ENCODE assay signal across 7 mouse cellular contexts in the genomic region with DNA sequence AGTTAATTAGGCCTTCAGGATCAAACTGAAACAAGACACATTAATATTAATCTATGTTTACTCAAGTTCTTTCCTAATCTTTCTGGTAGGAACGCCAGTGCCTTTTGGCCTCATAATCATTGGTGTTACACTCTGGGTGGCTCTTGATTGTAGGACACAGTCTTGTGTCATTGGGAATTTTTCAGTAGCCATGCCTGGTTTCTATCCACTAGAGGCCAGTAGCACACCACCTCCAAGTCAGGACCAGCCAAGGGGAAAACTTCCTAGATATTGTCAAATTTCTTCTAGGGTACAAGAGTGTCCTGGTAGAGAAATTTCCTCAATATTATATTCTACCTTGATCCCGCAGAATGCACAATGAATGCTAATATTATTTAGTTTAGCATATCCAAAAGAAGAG.
DNase-seq lines count a peak whose midpoint lies in the region; ATAC-seq and TF ChIP-seq lines count a peak whose summit lies in the region.

No protein-coding gene starts in this region.

- 57% methylated on average over 2 of the region's 2 CpGs for WGBS in spleen, adult 2 months
- 50% methylated on average over 2 of the region's 2 CpGs for WGBS in hindbrain, embryonic 16.5 days

- TF ChIP-seq POLR2A in spleen, adult 2 months (IDR thresholded peaks at IDR 0.05; ENCODE audit: low read depth, low read length), result no peak

- intact Hi-C loops in left cerebral cortex, postnatal 36 days (cut with DNase I), result loop anchor here (5.0 kb wide), 3 partner anchors 145 to 345 kb away; no protein-coding TSS in a partner anchor

- DNase-seq in spleen, adult 2 months (ENCODE audit: low read depth in 1 of 2, low spot score in 2 of 2), result no peak
- DNase-seq in spleen, postnatal 4 days (ENCODE audit: low spot score in 2 of 2), result no peak
- peak; percentile 39 for DNase-seq in ZHBTc4 (ENCODE audit: low read depth, low spot score)
- peak; percentile 17 to 22 for DNase-seq in left cerebral cortex, postnatal 36 days (ENCODE audit: low spot score in 2 of 2)
- peak; percentile 56 for DNase-seq in retina, postnatal 1 day

- no peaks in the 10 kb centered on the region for H3K27me3 ChIP-seq in spleen, adult 2 months (ENCODE audit: control insufficient read depth, insufficient read depth, low read length)
- H3K27me3 ChIP-seq in hindbrain, embryonic 16.5 days (replicated peaks; ENCODE audit: control insufficient read depth, insufficient read depth, low read length), result no peaks in the 10 kb centered on the region

- no peak overlapping the region for H3K4me2 ChIP-seq in hindbrain, embryonic 16.5 days (ENCODE audit: low read length)

- H3K9me3 ChIP-seq in hindbrain, embryonic 16.5 days (ENCODE audit: control insufficient read depth, low read length), result no peaks in the 10 kb centered on the region

- no peak overlapping the region for H3K27ac ChIP-seq in spleen, adult 2 months (ENCODE audit: insufficient read depth, low read length)
- no peak overlapping the region for H3K27ac ChIP-seq in hindbrain, embryonic 16.5 days (ENCODE audit: low read depth, low read length)

- H3K9ac ChIP-seq in hindbrain, embryonic 16.5 days (ENCODE audit: low read depth, low read length), result no peak overlapping the region

- peak; percentile 27; the same call in 1 of the 2 replicates for TF ChIP-seq CTCF in spleen, adult 2 months (IDR thresholded peaks at IDR 0.05; ENCODE audit: extremely low read depth, insufficient read depth, insufficient read length, insufficient replicate concordance)

- H3K36me3 ChIP-seq in spleen, adult 2 months (ENCODE audit: control insufficient read depth, insufficient read depth, low read length), result no peaks in the 10 kb centered on the region
- H3K36me3 ChIP-seq in hindbrain, embryonic 16.5 days (ENCODE audit: control insufficient read depth, insufficient read depth, low read length), result no peaks in the 10 kb centered on the region

- no peak overlapping the region for H3K4me3 ChIP-seq in spleen, adult 2 months (ENCODE audit: extremely low read depth, insufficient read depth, insufficient read length)
- H3K4me3 ChIP-seq in hindbrain, embryonic 16.5 days (ENCODE audit: low read length), result no peak overlapping the region

- H3K4me1 ChIP-seq in spleen, adult 2 months (ENCODE audit: control insufficient read depth, insufficient read depth, insufficient read length), result no peaks in the 10 kb centered on the region
- H3K4me1 ChIP-seq in hindbrain, embryonic 16.5 days (ENCODE audit: control insufficient read depth, insufficient read depth, low read depth, low read length), result no peaks in the 10 kb centered on the region

- peak; percentile 74 for ATAC-seq in common myeloid progenitor, adult 5-6 weeks (replicated peaks; ENCODE audit: low read depth, poor library complexity, severe bottlenecking)
- ATAC-seq in hindbrain, embryonic 16.5 days, result peak; percentile 80

Comparison
In these comparisons a context has a peak if more than half of its experiments do, and no peak if none do; other contexts are left out.
1. DNase-seq: peak in ZHBTc4 (single experiment), left cerebral cortex, postnatal 36 days (2 of 2) and retina, postnatal 1 day (single experiment); none in spleen, adult 2 months (0 of 2) and spleen, postnatal 4 days (0 of 2).